Mouse (Mus musculus): ENCODE data around the gene Fbxo4. TPM values are rescaled to one million over a fixed set of nuclear protein-coding genes. Genes with fewer than 3 reads are reported as not detected.
A peak's percentile ranks its signal among the peaks of the same experiment; 100 is the strongest.

The Fbxo4 gene
- total RNA-seq, 2 experiments from 2014 or later, result 7.2 to 9.6 TPM

GRCm38 (mm10) chr15:3979871-3980270, 498 bp upstream of the Fbxo4 start:
- DNase-seq (ENCODE audit: low spot score in 2 of 2), result no peak

GRCm38 (mm10) chr15:3978279-3978678, 1.1 kb downstream of the Fbxo4 start:
- DNase-seq (ENCODE audit: low spot score in 2 of 2), result no peak

DNA sequence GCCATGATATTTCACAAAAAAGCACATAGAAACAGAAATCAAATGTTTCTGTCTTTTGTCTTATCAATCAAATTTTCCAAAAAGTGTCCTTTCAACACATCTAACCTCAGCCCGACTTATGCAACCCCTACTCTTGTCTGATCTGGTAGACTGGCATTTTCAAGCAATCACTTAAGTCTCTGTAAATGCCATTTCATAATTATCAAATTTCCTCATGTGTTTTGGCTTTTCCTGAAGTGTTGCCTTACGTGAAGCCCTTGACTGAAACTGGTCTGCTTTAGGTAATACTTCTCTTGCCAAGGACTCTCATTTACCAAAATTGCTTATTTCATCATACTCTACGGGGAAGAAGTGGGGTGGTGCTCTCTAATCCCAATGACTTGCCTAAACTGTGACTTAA, 6.1 kb downstream of the Fbxo4 start:
- no peak for DNase-seq (ENCODE audit: low spot score in 2 of 2)

DNA sequence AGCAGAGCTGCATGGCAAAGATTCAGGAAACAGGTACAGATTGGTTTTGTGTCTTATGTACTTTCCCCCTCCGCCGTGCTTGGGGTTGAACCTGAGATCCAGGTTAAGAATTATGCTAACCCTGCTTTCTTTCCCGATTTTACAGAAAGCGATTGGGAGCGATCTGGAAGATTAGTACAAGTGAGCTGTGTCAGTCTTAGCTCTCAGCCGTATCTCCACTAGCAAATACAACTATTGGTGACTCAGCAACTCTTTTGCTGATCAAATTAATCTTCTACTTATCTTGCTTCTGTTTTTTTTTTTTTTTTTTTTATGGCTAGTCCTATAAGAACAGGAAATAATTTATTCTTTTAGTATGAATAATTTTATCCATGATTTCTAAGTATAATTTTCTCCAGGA, 9.2 kb downstream of the Fbxo4 start:
- no peak for DNase-seq (ENCODE audit: low spot score in 2 of 2)

GRCm38 (mm10) chr15:3969743-3970142, 9.6 kb downstream of the Fbxo4 start:
- DNase-seq (ENCODE audit: low spot score in 2 of 2), result no peak

GRCm38 (mm10) chr15:3962251-3962650, 17.1 kb downstream of the Fbxo4 start:
- DNase-seq (ENCODE audit: low spot score in 2 of 2), result no peak

- no peak for DNase-seq (ENCODE audit: low spot score in 2 of 2)
These were observed 19.3 kb downstream of the Fbxo4 start for GRCm38 (mm10) chr15:3960094-3960493.

GRCm38 (mm10) chr15:3957982-3958381, 21.4 kb downstream of the Fbxo4 start:
- DNase-seq (ENCODE audit: low spot score in 2 of 2), result peak; percentile 10 to 78

DNA sequence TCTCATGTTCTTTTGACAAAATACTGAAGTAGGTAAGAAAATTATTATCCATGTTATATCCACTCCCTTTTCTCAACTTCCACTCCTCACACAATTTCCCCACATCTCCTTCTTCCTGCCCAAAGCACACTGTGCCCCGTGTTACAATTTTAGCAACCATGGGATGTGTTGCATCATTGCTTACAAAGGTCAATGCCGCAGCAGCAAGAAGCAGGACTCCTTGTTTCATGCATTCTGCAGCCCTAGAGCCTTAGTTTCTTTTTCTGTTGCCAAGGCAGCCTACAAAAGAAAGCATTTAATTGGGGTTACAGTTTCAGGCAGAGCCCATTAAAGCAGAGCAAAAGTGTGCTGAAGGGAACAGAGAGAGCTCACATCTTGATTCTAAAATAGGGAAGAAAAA, 24.4 kb downstream of the Fbxo4 start:
- DNase-seq (ENCODE audit: low spot score in 2 of 2), result peak in 1 of 2 experiments; percentile 21

DNA sequence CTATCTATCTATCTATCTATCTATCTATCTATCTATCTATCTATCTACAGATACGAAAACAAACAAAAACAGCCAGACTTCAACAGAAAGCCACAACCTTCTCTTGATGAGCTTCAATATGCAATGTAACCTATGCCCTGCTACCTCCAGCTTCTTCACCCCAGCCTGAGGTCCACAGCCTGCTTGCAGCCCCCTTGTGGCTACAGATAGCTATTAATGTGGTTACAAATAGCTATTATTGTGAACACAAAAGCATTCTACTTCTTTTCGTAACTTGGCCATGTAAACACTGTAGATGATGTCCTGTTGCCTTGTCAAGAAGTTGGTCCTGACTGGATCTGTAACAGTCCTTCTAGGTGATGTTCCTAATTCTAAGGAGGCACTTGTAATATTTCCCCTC, 41.2 kb downstream of the Fbxo4 start:
- DNase-seq (ENCODE audit: low spot score in 2 of 2), result no peak

DNA sequence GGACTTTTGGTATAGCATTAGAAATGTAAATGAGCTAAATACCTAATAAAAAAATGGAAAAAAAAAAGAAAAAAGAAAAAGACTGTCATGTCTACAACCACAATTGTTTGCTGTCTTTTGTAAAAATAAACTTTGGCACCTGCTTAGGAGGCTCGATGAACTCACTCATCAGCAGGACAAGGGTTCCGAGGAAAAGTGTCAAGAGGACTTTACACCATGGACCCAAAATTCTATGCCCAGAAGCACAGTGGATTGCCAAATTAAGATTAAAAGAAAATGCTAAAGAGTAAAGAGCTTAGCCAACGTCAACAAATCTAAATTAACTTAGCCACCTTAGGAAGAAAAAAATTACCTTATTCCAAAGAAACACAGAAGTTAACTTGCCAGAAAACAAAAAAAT, 43.3 kb downstream of the Fbxo4 start:
- no peak for DNase-seq (ENCODE audit: low spot score in 2 of 2)

GRCm38 (mm10) chr15:3933466-3933865, 45.9 kb downstream of the Fbxo4 start:
- DNase-seq (ENCODE audit: low spot score in 2 of 2), result no peak

DNA sequence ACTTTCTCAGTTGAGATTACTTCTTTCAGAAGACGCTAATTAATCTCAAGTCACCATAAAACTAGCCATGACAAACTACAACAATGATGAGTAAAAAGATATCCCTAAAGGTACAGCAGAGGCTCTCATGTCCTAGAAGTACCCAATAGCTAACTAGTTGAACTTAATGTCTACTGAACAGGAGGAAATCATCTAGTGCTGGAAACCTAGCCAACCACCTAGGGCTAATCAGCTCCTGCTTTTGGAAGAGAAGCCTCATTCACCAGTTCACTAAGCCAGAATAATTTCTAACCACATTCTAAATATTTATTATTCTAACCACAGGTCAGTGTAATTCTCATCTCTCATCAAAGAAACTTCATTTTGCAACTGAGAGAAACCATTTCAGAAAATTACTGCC, 47.4 kb downstream of the Fbxo4 start:
- no peak for DNase-seq (ENCODE audit: low spot score in 2 of 2)

Other genes starting within 250 kb of the Fbxo4 start
- gene AW549877, start 16.2 kb upstream of the Fbxo4 start, total RNA-seq (2021), result 10 to 100 TPM; 40.4 to 42.5 TPM
- gene Oxct1, start 46.8 kb upstream of the Fbxo4 start, total RNA-seq (2021), result 100 to 1,000 TPM; 254 to 259 TPM

All from layer of hippocampus, adult 18-20 months (tissue).